Mouse (Mus musculus): Measurements from ENCODE around the gene Rap1a. TPM values are rescaled to one million over a fixed set of nuclear protein-coding genes. Genes with fewer than 3 reads are reported as not detected.
A peak's percentile ranks its signal among the peaks of the same experiment; 100 is the strongest.

Rap1a gene
- total and polyA plus RNA-seq, 3 experiments: 32.3 to 64.5 TPM; not detected in 1

GRCm38 (mm10) chr3:105706366-105707020, 94.6 kb downstream of the Rap1a start:
- Histone ChIP-seq H3K4me1 (ENCODE audit: control insufficient read depth in 1 of 2, insufficient read depth in 2 of 2, low read length in 2 of 2) (peaks cover 7 to 36% of the 10 kb centered on the region in 2 experiments), H3K4me3 (ENCODE audit: control insufficient read depth in 1 of 2, insufficient read depth in 1 of 2, low read depth in 2 of 2, low read length in 2 of 2) (no peak overlapping the region), H3K27ac (ENCODE audit: control insufficient read depth, low read depth, low read length) (no peak overlapping the region), H3K27me3 (ENCODE audit: control insufficient read depth in 1 of 2, insufficient read depth in 2 of 2, low read length in 2 of 2) (no peaks in the 10 kb centered on the region), H3K9ac (ENCODE audit: control insufficient read depth, low read depth, low read length, poor library complexity, severe bottlenecking) (no peak overlapping the region), H3K9me3 (replicated peaks; ENCODE audit: insufficient read depth, low read length) (no peaks in the 10 kb centered on the region), H3K79me2 (ENCODE audit: control insufficient read depth, insufficient read depth, low read length, poor library complexity) (no peaks in the 10 kb centered on the region), H3K36me3 (ENCODE audit: control insufficient read depth in 1 of 2, insufficient read depth in 2 of 2, low read length in 2 of 2) (peaks cover 0 to 11% of the 10 kb centered on the region in 2 experiments; a peak in 2 of 4 replicates)
- no peak for TF ChIP-seq ZKSCAN1 (IDR thresholded peaks at IDR 0.05; ENCODE audit: low read depth, low read length)
- no peak for DNase-seq (ENCODE audit: low read depth, low spot score)

- Histone ChIP-seq H3K4me3 (ENCODE audit: control insufficient read depth in 1 of 2, insufficient read depth in 1 of 2, low read depth in 2 of 2, low read length in 2 of 2) (peak overlapping the region; percentile 54 to 62; a peak in 3 of 4 replicates), H3K36me3 (ENCODE audit: control insufficient read depth in 1 of 2, insufficient read depth in 2 of 2, low read length in 2 of 2) (peaks cover 0 to 11% of the 10 kb centered on the region in 2 experiments; a peak in 2 of 4 replicates), H3K9me3 (replicated peaks; ENCODE audit: insufficient read depth, low read length) (no peaks in the 10 kb centered on the region), H3K4me1 (ENCODE audit: control insufficient read depth in 1 of 2, insufficient read depth in 2 of 2, low read length in 2 of 2) (peaks cover 7 to 36% of the 10 kb centered on the region in 2 experiments), H3K27me3 (ENCODE audit: control insufficient read depth in 1 of 2, insufficient read depth in 2 of 2, low read length in 2 of 2) (no peaks in the 10 kb centered on the region), H3K27ac (ENCODE audit: control insufficient read depth, low read depth, low read length) (no peak overlapping the region), H3K79me2 (ENCODE audit: control insufficient read depth, insufficient read depth, low read length, poor library complexity) (no peaks in the 10 kb centered on the region), H3K9ac (ENCODE audit: control insufficient read depth, low read depth, low read length, poor library complexity, severe bottlenecking) (peak overlapping the region; percentile 74)
- TF ChIP-seq EP300 (IDR thresholded peaks at IDR 0.05; ENCODE audit: low read depth in 1 of 2, low read length in 2 of 2) (no peak), NRF1 (IDR thresholded peaks at IDR 0.05; ENCODE audit: insufficient read depth, low read depth, low read length, poor library complexity, severe bottlenecking) (no peak), NELFE (IDR thresholded peaks at IDR 0.05; ENCODE audit: low read depth, low read length) (no peak), TBP (IDR thresholded peaks at IDR 0.05; ENCODE audit: low read depth, low read length) (no peak), HCFC1 (IDR thresholded peaks at IDR 0.05; ENCODE audit: low read depth, low read length) (no peak), ZMIZ1 (IDR thresholded peaks at IDR 0.05; ENCODE audit: low read depth, low read length) (no peak), KAT2A (conservative IDR thresholded peaks at IDR 0.05; ENCODE audit: low read depth, low read length) (no peak), E2F4 (IDR thresholded peaks at IDR 0.05; ENCODE audit: borderline replicate concordance, low read depth, low read length) (no peak), TCF12 (IDR thresholded peaks at IDR 0.05; ENCODE audit: low read depth, low read length) (no peak), JUND (IDR thresholded peaks at IDR 0.05; ENCODE audit: low read depth, low read length) (no peak)
- no peak for DNase-seq (ENCODE audit: low read depth, low spot score)
Observed at GRCm38 (mm10) chr3:105705561-105705960, 95.6 kb downstream of the Rap1a start.

GRCm38 (mm10) chr3:105705061-105705549, 96.0 kb downstream of the Rap1a start:
- H3K9me3 ChIP-seq (replicated peaks; ENCODE audit: insufficient read depth, low read length): no peaks in the 10 kb centered on the region
- H3K79me2 ChIP-seq (ENCODE audit: control insufficient read depth, insufficient read depth, low read length, poor library complexity): no peaks in the 10 kb centered on the region
- H3K36me3 ChIP-seq (ENCODE audit: control insufficient read depth in 1 of 2, insufficient read depth in 2 of 2, low read length in 2 of 2): peaks cover 0 to 13% of the 10 kb centered on the region in 2 experiments; a peak in 2 of 4 replicates
- DNase-seq (ENCODE audit: low read depth, low spot score): no peak
- TF ChIP-seq TAL1 (IDR thresholded peaks at IDR 0.05; ENCODE audit: low read length) (no peak), E2F4 (IDR thresholded peaks at IDR 0.05; ENCODE audit: borderline replicate concordance, low read depth, low read length) (no peak), POLR2AphosphoS2 (IDR thresholded peaks at IDR 0.05; ENCODE audit: low read length) (no peak), RCOR1 (IDR thresholded peaks at IDR 0.05; ENCODE audit: low read depth, low read length) (no peak), SIN3A (IDR thresholded peaks at IDR 0.05; ENCODE audit: low read length) (no peak), GABPA (IDR thresholded peaks at IDR 0.05; ENCODE audit: low read depth, low read length) (no peak), MAZ (IDR thresholded peaks at IDR 0.05; ENCODE audit: low read depth, low read length) (no peak), HCFC1 (IDR thresholded peaks at IDR 0.05; ENCODE audit: low read depth, low read length) (no peak), ZMIZ1 (IDR thresholded peaks at IDR 0.05; ENCODE audit: low read depth, low read length) (no peak), TBP (IDR thresholded peaks at IDR 0.05; ENCODE audit: low read depth, low read length) (no peak), CHD2 (IDR thresholded peaks at IDR 0.05; ENCODE audit: low read length) (no peak), GATA1 (IDR thresholded peaks at IDR 0.05; ENCODE audit: low read depth, low read length) (no peak)
- no peak overlapping the region for H3K27ac ChIP-seq (ENCODE audit: control insufficient read depth, low read depth, low read length)
- peaks cover 10 to 38% of the 10 kb centered on the region in 2 experiments for H3K4me1 ChIP-seq (ENCODE audit: control insufficient read depth in 1 of 2, insufficient read depth in 2 of 2, low read length in 2 of 2)
- peak overlapping the region; percentile 74 for H3K9ac ChIP-seq (ENCODE audit: control insufficient read depth, low read depth, low read length, poor library complexity, severe bottlenecking)
- peak overlapping the region; percentile 54 to 62 for H3K4me3 ChIP-seq (ENCODE audit: control insufficient read depth in 1 of 2, insufficient read depth in 1 of 2, low read depth in 2 of 2, low read length in 2 of 2)
- no peaks in the 10 kb centered on the region for H3K27me3 ChIP-seq (ENCODE audit: control insufficient read depth in 1 of 2, insufficient read depth in 2 of 2, low read length in 2 of 2)

Data from MEL (cell line).